Mouse (Mus musculus): ENCODE measurements around the gene Rhog. TPM values are rescaled to one million over a fixed set of nuclear protein-coding genes. Genes with fewer than 3 reads are reported as not detected.

Gene Rhog
- polyA plus RNA-seq, 1 experiment = 20.0 TPM

DNA sequence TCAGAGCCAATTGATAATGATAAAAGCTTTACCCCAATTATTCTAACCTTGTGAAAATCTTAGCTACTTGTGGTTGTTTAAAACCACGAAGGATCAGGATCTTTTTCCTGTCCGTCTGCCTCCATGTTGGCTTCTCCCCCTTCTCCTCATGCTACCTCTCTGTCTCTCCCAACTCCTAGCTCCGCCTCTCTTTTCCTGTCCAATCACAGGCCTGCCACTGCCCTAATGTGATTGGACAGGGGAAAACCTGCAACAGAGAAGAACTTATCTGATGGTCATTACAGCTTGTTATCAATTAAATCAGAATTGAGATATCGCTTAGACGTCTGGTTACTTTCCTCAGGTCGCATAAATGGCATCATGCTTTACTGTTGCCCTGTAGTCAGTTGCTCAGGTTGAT is 33.6 kb upstream of the Rhog start:
- Histone ChIP-seq H3K27ac (ENCODE audit: insufficient read depth, low read length) (no peak overlapping the region), H3K9me3 (replicated peaks; ENCODE audit: control insufficient read depth, insufficient read depth, low read length, poor library complexity, severe bottlenecking) (no peaks in the 10 kb centered on the region), H3K36me3 (ENCODE audit: control insufficient read depth, insufficient read depth, low read length, poor library complexity, severe bottlenecking) (no peaks in the 10 kb centered on the region), H3K4me1 (ENCODE audit: control insufficient read depth, insufficient read depth, low read length) (no peaks in the 10 kb centered on the region), H3K4me3 (ENCODE audit: low read depth, low read length) (no peak overlapping the region), H3K27me3 (ENCODE audit: control insufficient read depth, insufficient read depth, low read length, poor library complexity, severe bottlenecking) (no peaks in the 10 kb centered on the region), H3K9ac (ENCODE audit: low read depth, poor library complexity, severe bottlenecking) (no peak overlapping the region)
- TF ChIP-seq POLR2A (IDR thresholded peaks at IDR 0.05; ENCODE audit: insufficient read depth, low read length) (no peak), CTCF (IDR thresholded peaks at IDR 0.05; ENCODE audit: low read depth, low read length) (no peak), EP300 (IDR thresholded peaks at IDR 0.05; ENCODE audit: insufficient read depth, low read depth, low read length) (no peak)

GRCm38 (mm10) chr7:102282261-102282660 is 26.4 kb upstream of the Rhog start:
- no peaks in the 10 kb centered on the region for H3K9me3 ChIP-seq (replicated peaks; ENCODE audit: control insufficient read depth, insufficient read depth, low read length, poor library complexity, severe bottlenecking)
- H3K27me3 ChIP-seq (ENCODE audit: control insufficient read depth, insufficient read depth, low read length, poor library complexity, severe bottlenecking) = no peaks in the 10 kb centered on the region
- no peak overlapping the region for H3K9ac ChIP-seq (ENCODE audit: low read depth, poor library complexity, severe bottlenecking)
- no peak overlapping the region for H3K27ac ChIP-seq (ENCODE audit: insufficient read depth, low read length)
- H3K36me3 ChIP-seq (ENCODE audit: control insufficient read depth, insufficient read depth, low read length, poor library complexity, severe bottlenecking) = no peaks in the 10 kb centered on the region
- H3K4me1 ChIP-seq (ENCODE audit: control insufficient read depth, insufficient read depth, low read length) = no peaks in the 10 kb centered on the region
- H3K4me3 ChIP-seq (ENCODE audit: low read depth, low read length) = no peak overlapping the region
- TF ChIP-seq CTCF (IDR thresholded peaks at IDR 0.05; ENCODE audit: low read depth, low read length) = no peak
- TF ChIP-seq EP300 (IDR thresholded peaks at IDR 0.05; ENCODE audit: insufficient read depth, low read depth, low read length) = no peak
- TF ChIP-seq POLR2A (IDR thresholded peaks at IDR 0.05; ENCODE audit: insufficient read depth, low read length) = no peak

DNA sequence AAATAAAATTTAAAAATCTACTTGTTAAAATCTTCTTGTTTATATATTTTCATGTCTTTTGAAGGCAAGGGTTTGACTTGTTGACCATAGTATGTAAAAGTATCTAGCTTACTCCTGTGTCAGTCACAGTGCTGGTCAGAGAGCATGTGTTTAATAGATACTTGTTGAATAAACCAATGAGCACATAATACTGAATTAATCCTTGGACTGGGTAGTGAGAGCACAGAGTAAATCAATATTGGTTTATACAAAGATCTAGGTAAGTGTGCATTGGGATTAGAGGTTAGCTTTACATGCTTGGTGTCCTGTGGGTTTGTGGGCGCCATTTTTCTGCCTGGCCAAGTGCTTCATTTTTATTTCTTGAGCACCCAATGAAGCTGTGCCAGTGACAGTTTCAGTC is 25.5 kb upstream of the Rhog start:
- H3K27ac ChIP-seq (ENCODE audit: insufficient read depth, low read length) = no peak overlapping the region
- no peaks in the 10 kb centered on the region for H3K36me3 ChIP-seq (ENCODE audit: control insufficient read depth, insufficient read depth, low read length, poor library complexity, severe bottlenecking)
- no peak overlapping the region for H3K9ac ChIP-seq (ENCODE audit: low read depth, poor library complexity, severe bottlenecking)
- H3K27me3 ChIP-seq (ENCODE audit: control insufficient read depth, insufficient read depth, low read length, poor library complexity, severe bottlenecking) = no peaks in the 10 kb centered on the region
- H3K4me1 ChIP-seq (ENCODE audit: control insufficient read depth, insufficient read depth, low read length) = no peaks in the 10 kb centered on the region
- no peak overlapping the region for H3K4me3 ChIP-seq (ENCODE audit: low read depth, low read length)
- H3K9me3 ChIP-seq (replicated peaks; ENCODE audit: control insufficient read depth, insufficient read depth, low read length, poor library complexity, severe bottlenecking) = no peaks in the 10 kb centered on the region
- TF ChIP-seq CTCF (IDR thresholded peaks at IDR 0.05; ENCODE audit: low read depth, low read length) (no peak), POLR2A (IDR thresholded peaks at IDR 0.05; ENCODE audit: insufficient read depth, low read length) (no peak), EP300 (IDR thresholded peaks at IDR 0.05; ENCODE audit: insufficient read depth, low read depth, low read length) (no peak)

- Histone ChIP-seq H3K9me3 (replicated peaks; ENCODE audit: control insufficient read depth, insufficient read depth, low read length, poor library complexity, severe bottlenecking) (no peaks in the 10 kb centered on the region), H3K9ac (ENCODE audit: low read depth, poor library complexity, severe bottlenecking) (no peak overlapping the region), H3K36me3 (ENCODE audit: control insufficient read depth, insufficient read depth, low read length, poor library complexity, severe bottlenecking) (no peaks in the 10 kb centered on the region), H3K4me3 (ENCODE audit: low read depth, low read length) (no peak overlapping the region), H3K4me1 (ENCODE audit: control insufficient read depth, insufficient read depth, low read length) (no peaks in the 10 kb centered on the region), H3K27ac (ENCODE audit: insufficient read depth, low read length) (no peak overlapping the region), H3K27me3 (ENCODE audit: control insufficient read depth, insufficient read depth, low read length, poor library complexity, severe bottlenecking) (no peaks in the 10 kb centered on the region; the same call in 1 of the 2 replicates)
- TF ChIP-seq POLR2A (IDR thresholded peaks at IDR 0.05; ENCODE audit: insufficient read depth, low read length) = no peak
- TF ChIP-seq EP300 (IDR thresholded peaks at IDR 0.05; ENCODE audit: insufficient read depth, low read depth, low read length) = no peak
- no peak for TF ChIP-seq CTCF (IDR thresholded peaks at IDR 0.05; ENCODE audit: low read depth, low read length)
These were observed 16.6 kb upstream of the Rhog start for GRCm38 (mm10) chr7:102272422-102272948.

GRCm38 (mm10) chr7:102268395-102268748 is 12.5 kb upstream of the Rhog start:
- Histone ChIP-seq H3K36me3 (ENCODE audit: control insufficient read depth, insufficient read depth, low read length, poor library complexity, severe bottlenecking) (no peaks in the 10 kb centered on the region), H3K27ac (ENCODE audit: insufficient read depth, low read length) (no peak overlapping the region), H3K4me1 (ENCODE audit: control insufficient read depth, insufficient read depth, low read length) (no peaks in the 10 kb centered on the region), H3K9ac (ENCODE audit: low read depth, poor library complexity, severe bottlenecking) (peak overlapping the region; percentile 67), H3K9me3 (replicated peaks; ENCODE audit: control insufficient read depth, insufficient read depth, low read length, poor library complexity, severe bottlenecking) (no peaks in the 10 kb centered on the region), H3K4me3 (ENCODE audit: low read depth, low read length) (peak overlapping the region; percentile 91), H3K27me3 (ENCODE audit: control insufficient read depth, insufficient read depth, low read length, poor library complexity, severe bottlenecking) (no peaks in the 10 kb centered on the region; the same call in 1 of the 2 replicates)
- TF ChIP-seq CTCF (IDR thresholded peaks at IDR 0.05; ENCODE audit: low read depth, low read length) (no peak), EP300 (IDR thresholded peaks at IDR 0.05; ENCODE audit: insufficient read depth, low read depth, low read length) (no peak), POLR2A (IDR thresholded peaks at IDR 0.05; ENCODE audit: insufficient read depth, low read length) (no peak)

GRCm38 (mm10) chr7:102267601-102268394 is 11.9 kb upstream of the Rhog start, which contains the start of gene Stim1:
TSS of gene Stim1 (plus strand) at chr7:102267806.
- Histone ChIP-seq H3K27me3 (ENCODE audit: control insufficient read depth, insufficient read depth, low read length, poor library complexity, severe bottlenecking) (no peaks in the 10 kb centered on the region; the same call in 1 of the 2 replicates), H3K27ac (ENCODE audit: insufficient read depth, low read length) (no peak within 1 kb of the TSS), H3K9ac (ENCODE audit: low read depth, poor library complexity, severe bottlenecking) (peak within 1 kb of the TSS; percentile 67), H3K36me3 (ENCODE audit: control insufficient read depth, insufficient read depth, low read length, poor library complexity, severe bottlenecking) (no peaks in the 10 kb centered on the region), H3K4me3 (ENCODE audit: low read depth, low read length) (peak within 1 kb of the TSS; percentile 91), H3K4me1 (ENCODE audit: control insufficient read depth, insufficient read depth, low read length) (no peaks in the 10 kb centered on the region), H3K9me3 (replicated peaks; ENCODE audit: control insufficient read depth, insufficient read depth, low read length, poor library complexity, severe bottlenecking) (no peaks in the 10 kb centered on the region)
- TF ChIP-seq POLR2A (IDR thresholded peaks at IDR 0.05; ENCODE audit: insufficient read depth, low read length) = no peak
- no peak for TF ChIP-seq CTCF (IDR thresholded peaks at IDR 0.05; ENCODE audit: low read depth, low read length)
- no peak for TF ChIP-seq EP300 (IDR thresholded peaks at IDR 0.05; ENCODE audit: insufficient read depth, low read depth, low read length)
